Mouse (Mus musculus): ENCODE measurements around the gene Armh1. TPM values are rescaled to one million over a fixed set of nuclear protein-coding genes. Genes with fewer than 3 reads are reported as not detected.

Gene Armh1
- polyA plus RNA-seq, 1 experiment from 2014 or later, result 0.18 TPM

GRCm38 (mm10) chr4:117210147-117211074 lies 41.5 kb downstream of the Armh1 start:
- peak; percentile 75 for ATAC-seq (ENCODE audit: insufficient read depth)

GRCm38 (mm10) chr4:117209592-117209991 lies 42.3 kb downstream of the Armh1 start:
- ATAC-seq (ENCODE audit: insufficient read depth) (no peak), DNase-seq (no peak)
- H3K4me3 ChIP-seq (ENCODE audit: low read depth, low read length), result no peak overlapping the region
- H3K9me3 ChIP-seq (ENCODE audit: low read depth, low read length), result no peaks in the 10 kb centered on the region
- H3K4me2 ChIP-seq, result no peak overlapping the region
- no peak overlapping the region for H3K9ac ChIP-seq
- TF ChIP-seq CTCF (IDR thresholded peaks at IDR 0.05; ENCODE audit: low read depth), result no peak
- no peaks in the 10 kb centered on the region for H3K36me3 ChIP-seq (ENCODE audit: insufficient read depth)
- no peaks in the 10 kb centered on the region for H3K27me3 ChIP-seq (ENCODE audit: insufficient read depth, low read length)
- no peak overlapping the region for H3K27ac ChIP-seq (ENCODE audit: low read depth)
- H3K4me1 ChIP-seq (ENCODE audit: insufficient read depth), result no peaks in the 10 kb centered on the region
- WGBS, result 69% methylated on average over 6 of the region's 6 CpGs

More at GRCm38 (mm10) chr4:117210147-117211074, 41.5 kb downstream of the Armh1 start:
- Histone ChIP-seq H3K27me3 (ENCODE audit: insufficient read depth, low read length) (no peaks in the 10 kb centered on the region), H3K4me3 (ENCODE audit: low read depth, low read length) (no peak overlapping the region), H3K9ac (no peak overlapping the region; the same call in 1 of the 2 replicates), H3K36me3 (ENCODE audit: insufficient read depth) (no peaks in the 10 kb centered on the region), H3K4me1 (ENCODE audit: insufficient read depth) (no peaks in the 10 kb centered on the region), H3K27ac (ENCODE audit: low read depth) (peak overlapping the region; percentile 14; the same call in 1 of the 2 replicates), H3K9me3 (ENCODE audit: low read depth, low read length) (no peaks in the 10 kb centered on the region), H3K4me2 (no peak overlapping the region)
- 3% methylated on average over 20 of the region's 20 CpGs for WGBS
- peak; percentile 92 for DNase-seq
- peak; percentile 82 for TF ChIP-seq CTCF (IDR thresholded peaks at IDR 0.05; ENCODE audit: low read depth)

GRCm38 (mm10) chr4:117202992-117203354 lies 49.0 kb downstream of the Armh1 start:
- Histone ChIP-seq H3K4me1 (ENCODE audit: insufficient read depth) (no peaks in the 10 kb centered on the region), H3K27me3 (ENCODE audit: insufficient read depth, low read length) (no peaks in the 10 kb centered on the region), H3K27ac (ENCODE audit: low read depth) (peak overlapping the region; percentile 83), H3K9me3 (ENCODE audit: low read depth, low read length) (no peaks in the 10 kb centered on the region), H3K4me3 (ENCODE audit: low read depth, low read length) (no peak overlapping the region), H3K36me3 (ENCODE audit: insufficient read depth) (no peaks in the 10 kb centered on the region), H3K9ac (no peak overlapping the region), H3K4me2 (peak overlapping the region; percentile 54)
- WGBS, result 58% methylated on average over 4 of the region's 4 CpGs
- DNase-seq (no peak), ATAC-seq (ENCODE audit: insufficient read depth) (peak; percentile 8; the same call in 1 of the 2 replicates)
- no peak for TF ChIP-seq CTCF (IDR thresholded peaks at IDR 0.05; ENCODE audit: low read depth)

- Histone ChIP-seq H3K4me3 (ENCODE audit: low read depth, low read length) (peak overlapping the region; percentile 26), H3K9me3 (ENCODE audit: low read depth, low read length) (no peaks in the 10 kb centered on the region), H3K4me1 (ENCODE audit: insufficient read depth) (no peaks in the 10 kb centered on the region), H3K4me2 (peak overlapping the region; percentile 54), H3K27me3 (ENCODE audit: insufficient read depth, low read length) (no peaks in the 10 kb centered on the region), H3K9ac (peak overlapping the region; percentile 40; the same call in 1 of the 2 replicates), H3K36me3 (ENCODE audit: insufficient read depth) (no peaks in the 10 kb centered on the region), H3K27ac (ENCODE audit: low read depth) (peak overlapping the region; percentile 83)
- peak; percentile 75 for TF ChIP-seq CTCF (IDR thresholded peaks at IDR 0.05; ENCODE audit: low read depth)
- DNase-seq, result peak; percentile 93
- WGBS, result under 1% methylated on average over 25 of the region's 25 CpGs
- peak; percentile 95 for ATAC-seq (ENCODE audit: insufficient read depth)
Observed at GRCm38 (mm10) chr4:117202046-117202991, 49.6 kb downstream of the Armh1 start.

DNA sequence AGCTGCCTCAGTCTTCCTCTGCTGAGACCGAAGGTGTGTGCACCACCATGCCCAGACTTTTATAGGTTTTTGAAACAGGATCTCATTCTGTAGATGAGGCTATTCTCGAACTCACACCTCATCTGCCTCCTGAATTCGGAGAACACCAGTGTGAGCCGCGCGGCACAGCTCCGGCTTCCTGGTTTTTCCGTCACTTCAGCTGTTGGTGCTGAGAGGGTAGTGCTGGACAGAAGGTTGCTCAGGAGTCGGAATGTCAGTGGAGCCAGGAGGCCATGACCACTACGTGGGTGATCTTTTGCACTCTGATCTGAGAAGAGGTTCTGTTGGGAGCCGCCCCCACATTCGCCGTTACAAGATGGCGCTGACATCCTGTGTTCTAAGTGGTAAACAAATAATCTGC lies 60.1 kb downstream of the Armh1 start:
- Histone ChIP-seq H3K9ac (no peak overlapping the region), H3K9me3 (ENCODE audit: low read depth, low read length) (no peaks in the 10 kb centered on the region), H3K27ac (ENCODE audit: low read depth) (no peak overlapping the region), H3K36me3 (ENCODE audit: insufficient read depth) (no peaks in the 10 kb centered on the region), H3K4me2 (no peak overlapping the region), H3K27me3 (ENCODE audit: insufficient read depth, low read length) (no peaks in the 10 kb centered on the region), H3K4me1 (ENCODE audit: insufficient read depth) (no peaks in the 10 kb centered on the region), H3K4me3 (ENCODE audit: low read depth, low read length) (no peak overlapping the region)
- ATAC-seq (ENCODE audit: insufficient read depth) (no peak), DNase-seq (no peak)
- TF ChIP-seq CTCF (IDR thresholded peaks at IDR 0.05; ENCODE audit: low read depth), result no peak
- 93% methylated on average over 14 of the region's 14 CpGs for whole genome bisulfite sequencing

DNA sequence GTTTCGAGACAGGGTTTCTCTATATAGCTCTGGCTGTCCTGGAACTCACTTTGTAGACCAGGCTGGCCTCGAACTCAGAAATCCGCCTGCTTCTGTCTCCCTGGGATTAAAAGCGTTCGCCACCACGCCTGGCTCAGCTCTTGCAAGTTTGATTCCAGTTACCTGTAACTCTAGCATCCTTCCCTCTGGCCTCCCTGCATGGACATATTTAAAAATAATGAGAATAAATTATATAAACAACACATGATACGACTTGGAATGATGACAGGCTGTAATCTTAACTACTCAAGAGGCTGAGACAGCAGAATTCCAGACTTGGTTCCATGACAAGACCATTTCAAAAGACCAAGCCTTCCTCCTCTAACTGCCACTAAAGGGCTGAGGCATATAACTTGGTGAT lies 61.3 kb downstream of the Armh1 start:
- peak; percentile 24 for DNase-seq
- no peak overlapping the region for H3K9ac ChIP-seq

More for the DNA sequence above, 61.3 kb downstream of the Armh1 start:
- H3K36me3 ChIP-seq (ENCODE audit: insufficient read depth), result no peaks in the 10 kb centered on the region
- 59% methylated on average over 7 of the region's 7 CpGs for WGBS
- H3K4me1 ChIP-seq (ENCODE audit: insufficient read depth), result no peaks in the 10 kb centered on the region
- H3K4me2 ChIP-seq, result no peak overlapping the region
- H3K27ac ChIP-seq (ENCODE audit: low read depth), result peak overlapping the region; percentile 86
- no peaks in the 10 kb centered on the region for H3K27me3 ChIP-seq (ENCODE audit: insufficient read depth, low read length)
- no peak for ATAC-seq (ENCODE audit: insufficient read depth)
- no peaks in the 10 kb centered on the region for H3K9me3 ChIP-seq (ENCODE audit: low read depth, low read length)
- no peak overlapping the region for H3K4me3 ChIP-seq (ENCODE audit: low read depth, low read length)
- no peak for TF ChIP-seq CTCF (IDR thresholded peaks at IDR 0.05; ENCODE audit: low read depth)

Measured in lung, embryonic 14.5 days (tissue).